Mouse (Mus musculus) gastrocnemius, postnatal 10 days (tissue): ENCODE results near the gene Surf2. TPM values are rescaled to one million over a fixed set of nuclear protein-coding genes. Genes with fewer than 3 reads are reported as not detected.
A peak's percentile ranks its signal among the peaks of the same experiment; 100 is the strongest.
"Not testable (repeated sequence)": the region's sequence is repeated elsewhere in the genome, so short reads cannot be mapped to it uniquely, and the experiment has no call there.

Experiments
- DNase-seq: peaks from one replicate; pipeline ENCODE4 v3.0.0; 2021; ENCODE audit warnings: mixed read lengths
- long read RNA-seq, 2 experiments: library from polyadenylated mRNA; stranded (forward); transcript quantifications; one replicate each; pipeline ENCODE4 v2.0.0; 2021
- total RNA-seq, 2 experiments: library from RNA; stranded (reverse); gene quantifications; 2 replicates each; pipeline ENCODE4 v1.2.3; 2021

Surf2 gene
- 10 to 100 TPM; 14.0 to 15.4 TPM for total RNA-seq
- long read RNA-seq, experiment 1, transcript Surf2-201 (6 exons, 1,203 nt): major isoform, 8 of 11 reads
- long read RNA-seq, experiment 1, partial matches to known transcripts: 2 of 11 reads
- long read RNA-seq, experiment 1, other reads (novel, unspliced or antisense): 1 of 11 reads
- long read RNA-seq, experiment 2, transcript Surf2-201 (6 exons, 1,203 nt): major isoform, 10 of 12 reads
- long read RNA-seq, experiment 2, partial matches to known transcripts: 0 of 12 reads
- long read RNA-seq, experiment 2, other reads (novel, unspliced or antisense): 2 of 12 reads

DNA sequence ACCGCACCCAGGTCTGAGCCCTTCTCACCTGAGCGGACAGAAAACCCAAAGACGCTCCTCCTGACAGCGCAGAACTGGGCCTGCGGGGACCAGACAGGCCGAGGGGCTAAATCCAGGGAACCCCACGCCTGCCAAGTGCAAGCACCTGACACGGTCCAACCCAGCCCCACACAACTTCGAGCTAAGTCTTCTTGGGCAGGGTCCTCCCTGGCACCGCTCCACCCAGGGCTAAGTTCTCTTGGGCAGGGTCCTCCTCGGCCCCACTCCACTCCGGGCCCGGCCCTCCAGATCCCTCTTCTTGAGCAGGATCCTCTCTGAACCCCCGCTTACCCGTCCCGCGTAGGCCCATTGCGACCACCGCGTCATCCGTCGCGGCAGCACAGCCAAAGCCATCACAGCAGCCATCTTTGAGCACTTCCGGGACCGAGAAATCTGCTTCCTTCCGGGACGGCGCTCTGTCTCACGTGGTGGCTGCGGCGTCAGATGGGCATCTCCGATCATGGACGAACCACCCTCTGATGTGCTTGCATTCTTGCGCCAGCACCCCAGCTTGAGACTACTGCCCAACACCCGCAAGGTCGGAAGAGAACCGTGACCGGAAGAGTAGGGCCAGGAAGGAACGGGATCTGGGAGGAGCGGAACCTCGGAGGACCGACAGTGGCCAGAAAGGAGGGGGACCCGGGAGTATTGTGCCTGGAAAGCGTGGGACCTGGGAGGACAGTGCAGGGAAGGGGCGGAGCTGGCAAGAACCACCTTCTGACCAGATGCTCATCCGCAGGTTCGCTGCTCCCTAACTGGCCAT lies at the start of gene Surf2, which contains the start of gene Surf1:
Surf2 (plus strand) TSS at position 441 of the 802 bp plus-strand sequence.
Surf1 (minus strand) TSS at position 604 of the 802 bp plus-strand sequence.
- DNase-seq: peak; percentile 71

DNA sequence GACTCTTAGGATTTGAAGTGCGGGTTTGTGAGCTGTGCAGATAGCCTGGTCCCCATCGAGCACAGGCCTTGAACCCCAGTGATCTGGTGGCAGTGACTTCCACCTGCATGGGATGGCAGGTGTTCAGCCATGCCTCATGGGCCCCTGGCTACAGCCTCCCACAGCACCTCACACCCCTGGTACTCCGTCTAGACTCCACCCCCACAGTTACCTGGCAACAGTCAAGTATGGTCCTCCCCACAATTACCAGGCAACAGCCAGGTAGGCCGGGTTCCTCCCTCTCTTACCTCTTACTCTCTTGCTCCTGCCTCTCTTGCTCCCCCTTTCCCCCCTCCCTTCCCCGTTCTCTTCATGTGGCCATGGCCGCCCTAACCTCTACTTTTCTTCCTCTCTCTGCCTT lies 45.5 kb upstream of the Surf2 start:
- DNase-seq: no peak

DNA sequence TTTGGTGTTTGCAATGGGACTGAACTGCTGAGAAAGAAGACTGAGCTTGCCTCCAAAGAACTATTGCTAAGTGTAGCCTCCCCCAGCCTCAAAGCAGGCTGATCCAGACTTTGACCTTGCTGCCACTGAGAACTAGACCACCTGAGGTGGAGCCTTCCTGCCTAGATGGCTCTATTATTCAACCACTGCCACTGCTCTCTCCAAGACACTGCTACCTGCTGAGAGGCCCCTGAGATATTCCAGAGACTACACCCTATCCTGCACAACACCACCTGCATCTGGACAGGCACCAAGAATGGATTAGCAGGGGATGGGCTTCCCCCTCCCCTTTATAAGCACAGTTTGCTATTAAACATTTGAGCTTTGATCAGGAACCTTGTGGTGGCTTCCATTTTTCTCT lies 37.6 kb upstream of the Surf2 start:
- no peak for DNase-seq

DNA sequence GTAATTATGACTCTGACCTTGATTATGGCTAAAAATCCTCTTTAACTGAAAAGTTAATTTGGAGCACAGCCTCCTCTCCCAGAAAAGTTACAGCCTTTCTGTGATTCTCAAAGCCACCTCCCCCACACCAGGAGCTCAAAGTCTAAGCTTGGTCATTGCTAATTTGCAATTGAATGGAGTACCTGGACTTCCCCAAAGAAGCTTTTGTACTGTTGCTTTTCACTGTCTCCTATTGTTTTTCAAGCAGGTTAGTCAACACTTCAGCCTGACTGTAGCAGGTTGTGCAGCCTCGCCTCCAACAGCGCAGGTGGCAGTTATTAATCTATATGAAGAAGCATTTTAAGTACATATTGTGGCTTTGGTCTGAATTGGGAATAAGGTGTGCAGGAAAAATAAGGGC lies 30.6 kb upstream of the Surf2 start:
- not testable (repeated sequence) for DNase-seq

DNA sequence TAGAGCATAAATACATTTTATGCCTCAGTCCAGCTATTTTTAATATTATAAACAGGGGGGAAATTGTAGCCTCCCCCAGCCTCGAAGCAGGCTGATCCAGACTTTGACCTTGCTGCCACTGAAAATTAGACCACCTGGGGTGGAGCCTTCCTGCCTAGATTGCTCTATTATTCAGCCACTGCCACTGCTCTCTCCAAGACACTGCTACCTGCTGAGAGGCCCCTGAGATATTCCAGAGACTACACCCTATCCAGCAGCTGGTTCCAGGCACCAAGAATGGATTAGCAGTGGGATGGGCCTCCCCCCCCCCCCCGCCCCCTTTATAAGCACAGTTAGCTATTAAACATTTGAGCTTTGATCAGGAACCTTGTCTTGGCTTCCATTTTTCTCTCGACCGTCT lies 30.0 kb upstream of the Surf2 start:
- DNase-seq: not testable (repeated sequence)

DNA sequence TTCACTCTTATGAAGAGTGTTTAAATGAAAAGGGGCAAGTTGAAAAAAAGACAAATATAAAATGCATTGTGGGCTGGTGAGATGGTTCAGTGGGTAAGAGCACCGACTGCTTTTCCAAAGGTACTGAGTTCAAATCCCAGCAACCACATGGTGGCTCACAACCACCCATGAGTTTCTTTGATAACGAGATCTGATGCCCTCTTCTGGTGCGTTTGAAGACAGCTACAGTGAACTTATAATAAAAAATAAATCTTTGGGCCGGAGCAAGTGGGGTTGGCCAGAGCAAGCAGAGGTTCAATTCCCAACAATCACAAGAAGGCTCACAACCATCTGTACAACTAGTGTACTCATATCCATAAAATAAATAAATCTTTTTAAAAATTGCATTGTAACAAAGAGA lies 20.3 kb upstream of the Surf2 start:
- DNase-seq: no peak

DNA sequence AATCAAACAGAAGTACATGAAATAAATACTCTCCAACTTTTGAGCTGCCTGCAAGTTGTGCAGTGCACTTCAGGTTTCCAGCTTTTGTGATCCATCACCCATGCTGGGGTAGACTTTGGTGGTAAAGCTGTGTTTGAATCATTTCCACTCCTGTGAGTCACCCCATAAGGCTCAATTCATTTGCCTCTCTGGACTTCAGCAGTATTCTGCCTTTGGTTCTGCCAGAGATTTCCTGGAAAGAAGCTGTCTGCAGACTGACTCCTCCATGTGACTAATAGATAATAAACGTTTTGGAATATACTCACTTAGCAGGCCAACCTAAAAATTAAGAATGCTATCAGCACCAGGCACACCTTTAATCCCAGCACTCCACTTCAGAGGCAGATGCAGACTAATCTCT lies 15.4 kb upstream of the Surf2 start:
- DNase-seq: no peak

DNA sequence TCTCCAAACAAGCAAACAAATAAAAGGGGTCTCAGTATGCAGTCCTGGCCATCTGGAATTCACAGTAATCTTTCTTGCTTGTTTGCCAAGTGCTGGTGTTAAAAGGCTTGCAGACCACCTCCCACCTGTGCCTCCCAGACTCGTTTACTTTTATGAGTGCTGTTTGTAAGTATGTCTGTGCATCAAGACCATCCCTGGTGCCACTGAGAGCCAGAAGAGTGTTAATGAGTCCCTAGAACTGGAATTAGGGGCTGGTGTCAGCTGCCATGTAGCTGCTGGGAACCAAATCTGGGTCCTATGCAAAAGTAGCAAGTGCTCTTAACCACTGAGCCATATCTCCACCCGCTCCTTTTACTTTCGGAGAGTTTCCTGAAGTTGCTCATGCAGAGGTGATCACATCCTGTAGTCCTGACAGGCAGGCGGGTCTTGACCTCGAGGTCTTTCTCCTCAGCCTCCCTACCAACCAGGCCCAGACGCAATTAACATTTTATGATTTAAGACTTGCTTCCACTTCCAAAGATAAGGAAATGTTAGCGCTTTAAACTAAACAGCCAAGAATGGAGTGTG lies 14.2 kb upstream of the Surf2 start:
- no peak for DNase-seq

DNA sequence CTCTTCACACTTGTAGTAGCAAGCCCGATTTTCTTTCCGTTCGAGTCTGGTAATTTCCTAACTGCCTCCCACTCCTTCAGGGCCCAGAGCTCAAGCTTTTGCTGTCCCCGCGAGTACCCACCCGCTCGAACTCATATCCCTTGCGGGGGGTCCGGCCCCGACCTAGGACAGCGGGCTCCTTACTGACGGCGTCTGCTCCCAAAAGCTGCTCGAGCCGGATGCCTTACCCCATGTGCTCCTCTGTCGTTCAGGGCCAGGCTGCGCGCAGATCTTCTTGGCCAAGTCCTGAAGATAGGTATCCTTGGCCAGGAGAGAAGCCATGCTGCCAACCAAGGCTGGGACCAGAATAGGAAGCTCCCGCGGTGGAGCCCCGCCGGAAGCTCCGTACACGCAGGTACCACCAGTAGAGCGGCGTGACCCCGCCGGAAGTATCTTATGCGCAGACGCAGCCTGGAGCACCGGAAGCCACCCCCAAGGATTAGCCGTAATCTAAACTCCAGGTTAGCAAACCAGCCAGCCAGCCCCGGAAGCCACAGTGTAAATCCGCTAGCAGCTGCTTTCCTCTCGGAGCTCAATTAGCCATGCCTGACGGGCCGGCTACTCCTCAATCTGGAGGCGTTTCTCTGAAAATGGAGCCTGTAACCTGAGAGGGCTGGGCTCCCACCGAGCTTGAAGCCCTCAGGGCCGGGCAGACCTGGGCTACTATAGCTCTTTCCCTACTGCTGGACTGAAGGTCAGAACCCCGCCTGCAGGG lies 13.5 kb upstream of the Surf2 start, which contains the start of gene Surf6:
Surf6 (minus strand) TSS at position 413 of the 754 bp plus-strand sequence.
- peak; percentile 86 for DNase-seq

DNA sequence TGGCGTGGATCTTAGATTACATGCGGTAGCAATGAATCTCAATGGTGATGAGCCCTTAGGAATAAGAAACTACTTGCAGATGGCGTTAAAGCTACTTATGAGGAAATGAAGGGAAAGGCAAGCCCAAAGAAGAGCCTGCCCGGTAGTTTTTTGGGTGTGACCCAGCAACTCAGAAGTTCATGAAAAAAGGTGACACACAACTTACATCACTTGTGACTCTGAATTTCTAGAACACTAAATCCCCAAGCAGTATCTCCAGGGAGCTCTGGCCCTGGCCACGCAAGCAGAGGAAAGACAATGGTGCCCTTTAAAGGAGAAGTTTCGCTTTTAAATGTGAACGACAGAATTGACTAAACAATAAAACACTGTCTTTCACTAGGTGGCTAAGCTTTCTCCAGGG lies 12.9 kb upstream of the Surf2 start:
- no peak for DNase-seq

DNA sequence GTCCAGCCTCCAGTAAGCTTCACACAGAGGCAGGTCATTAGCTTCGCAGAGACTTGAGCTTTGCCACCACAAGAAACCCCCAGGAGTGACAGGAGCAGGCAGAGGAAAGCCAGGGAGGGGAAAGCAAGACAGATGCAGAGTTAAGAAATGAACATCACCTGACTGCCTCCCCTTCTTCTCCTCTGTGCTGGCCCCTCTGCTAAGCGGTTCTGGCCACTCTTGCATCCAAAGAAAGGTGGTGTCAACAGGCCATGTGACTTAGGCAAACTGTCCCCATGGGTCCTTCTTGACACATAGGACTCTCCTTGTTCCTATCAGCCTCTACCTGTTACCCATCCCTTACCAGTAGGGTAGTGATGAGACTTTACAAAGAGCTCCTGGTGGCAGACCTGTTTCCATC lies 10.2 kb upstream of the Surf2 start:
- DNase-seq: no peak

DNA sequence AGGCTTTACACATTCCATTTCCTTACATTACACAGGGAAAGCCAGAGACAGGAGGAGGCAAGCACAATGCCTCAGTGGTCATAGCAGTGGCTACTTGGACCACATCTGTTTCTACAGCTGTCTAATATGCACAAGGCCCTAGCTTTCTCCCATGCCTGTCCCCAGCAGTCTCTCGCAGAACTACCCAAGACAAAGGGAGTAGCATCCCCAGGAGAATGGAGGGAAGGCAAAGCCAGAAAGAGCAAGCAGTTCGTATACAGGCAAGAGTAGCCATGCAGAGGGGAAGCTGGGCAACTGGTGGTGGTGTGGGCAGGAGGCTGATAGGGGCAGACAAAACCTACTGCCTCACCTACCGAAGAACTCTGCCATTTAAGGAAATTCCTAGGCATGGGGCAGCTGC lies 9.7 kb upstream of the Surf2 start:
- DNase-seq: no peak

DNA sequence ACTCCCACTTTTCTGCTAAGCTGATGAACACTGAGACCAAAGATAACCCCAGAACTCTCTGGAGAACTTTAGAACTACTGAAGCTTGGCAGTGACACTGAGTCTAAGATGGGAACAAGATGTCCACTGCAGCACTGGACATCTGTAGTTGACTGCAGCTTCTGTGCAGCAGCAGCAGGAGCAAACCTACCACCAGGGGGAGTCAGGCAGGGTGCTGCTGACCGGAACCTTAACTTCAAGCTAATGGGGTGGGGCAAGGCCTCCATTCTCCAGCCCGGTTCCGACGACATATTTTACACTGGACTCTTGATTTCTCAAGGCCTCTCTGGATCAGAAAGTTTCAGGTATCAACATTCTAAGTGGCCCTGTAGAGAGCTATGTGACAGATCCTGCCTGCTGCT lies 9.1 kb upstream of the Surf2 start:
- DNase-seq: peak; percentile 58

DNA sequence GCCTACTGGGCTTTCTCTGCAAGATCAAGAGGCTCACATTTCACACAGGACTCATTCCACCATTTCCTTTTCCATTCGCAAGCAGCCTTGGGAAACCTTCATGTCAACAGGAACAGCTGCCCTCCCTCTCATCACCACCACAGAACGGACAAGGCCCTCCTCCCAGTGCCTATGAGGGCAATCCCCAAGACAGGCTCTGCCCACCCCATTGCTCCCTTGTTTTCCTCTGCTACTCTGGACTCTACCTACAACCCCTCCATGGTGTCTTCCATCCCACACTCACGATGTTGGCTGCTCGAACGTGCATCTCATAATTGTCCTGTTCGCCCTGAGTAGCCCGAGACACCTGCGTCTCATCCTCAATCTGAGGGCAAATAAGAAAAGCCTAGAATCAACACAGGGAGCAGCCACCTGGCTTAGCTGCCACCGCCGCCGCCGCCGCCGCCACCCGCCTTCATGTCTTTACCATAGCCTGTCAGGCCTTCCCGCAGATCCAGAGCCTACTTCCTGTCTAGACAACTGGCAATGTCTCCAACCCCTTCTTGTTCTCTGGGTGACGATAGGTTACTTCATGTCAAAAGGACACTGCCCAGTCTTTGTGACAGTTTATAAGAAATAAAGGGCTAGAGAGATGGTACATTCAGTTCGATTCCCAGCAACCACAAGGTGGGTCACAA lies 7.3 kb upstream of the Surf2 start:
- DNase-seq: no peak

DNA sequence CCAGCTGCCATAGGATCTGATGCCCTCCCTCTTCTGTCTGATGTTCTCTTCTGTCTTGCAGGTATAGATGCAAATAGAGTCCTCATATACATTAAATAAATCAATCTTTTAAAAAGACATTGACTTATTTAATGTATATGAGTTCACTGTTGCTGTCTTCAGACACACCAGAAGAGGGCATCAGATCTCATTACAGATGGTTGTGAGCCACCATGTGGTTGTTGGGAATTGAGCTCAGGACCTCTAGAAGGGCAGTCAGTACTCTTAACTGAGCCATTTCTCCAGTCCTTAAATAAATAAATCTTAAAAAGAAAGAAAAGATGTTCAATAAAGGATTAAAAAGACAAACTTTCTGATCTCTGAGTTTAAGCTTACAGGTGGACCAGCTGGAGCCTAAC lies 6.8 kb upstream of the Surf2 start:
- DNase-seq: no peak

DNA sequence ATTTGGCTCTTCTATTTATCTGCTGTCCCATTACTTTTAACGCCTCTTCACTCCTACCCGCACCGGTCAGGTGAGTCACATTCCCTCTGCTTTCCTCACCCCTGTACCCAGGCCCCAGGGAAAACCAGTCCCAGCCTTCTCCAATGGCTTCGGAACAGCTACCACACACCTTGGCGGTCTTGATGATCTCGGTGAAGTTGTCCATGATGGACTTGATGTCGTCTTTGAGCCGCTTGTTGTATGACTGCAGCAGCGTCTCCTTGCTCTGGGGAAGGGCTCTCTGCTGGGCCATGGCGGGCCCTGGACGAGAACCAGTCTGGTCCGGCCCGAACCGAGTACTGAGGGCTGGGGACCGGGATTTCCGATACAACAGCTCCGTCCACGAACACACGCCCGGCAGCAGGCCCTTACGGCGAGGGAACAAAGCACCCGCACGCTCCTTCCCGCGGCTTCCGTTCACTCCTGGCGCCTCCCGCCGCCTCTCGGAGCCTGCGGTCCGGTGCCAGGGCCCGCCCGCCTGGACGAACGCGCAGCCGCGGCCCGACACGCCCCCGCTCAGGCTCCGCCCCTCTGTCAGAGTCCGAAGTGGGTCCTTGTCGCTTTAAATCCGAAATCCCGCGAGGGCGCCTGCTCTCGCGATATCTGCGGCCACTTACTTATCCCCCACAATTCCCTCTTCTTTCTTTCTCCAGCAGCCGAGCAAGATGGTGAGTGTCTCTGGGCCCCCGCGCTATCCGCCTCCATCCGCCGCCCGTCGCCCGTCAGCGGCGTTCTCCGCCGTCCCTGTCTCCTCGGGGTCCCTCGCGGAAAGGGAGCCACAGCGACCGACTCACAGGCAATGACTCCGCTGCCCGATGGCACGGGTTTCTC lies 5.8 kb upstream of the Surf2 start, which contains the start of the genes Med22 and Rpl7a:
Med22 (minus strand) TSS at position 554 of the 870 bp plus-strand sequence.
Rpl7a (plus strand) TSS at position 641 of the 870 bp plus-strand sequence.
- peak; percentile 100 for DNase-seq

DNA sequence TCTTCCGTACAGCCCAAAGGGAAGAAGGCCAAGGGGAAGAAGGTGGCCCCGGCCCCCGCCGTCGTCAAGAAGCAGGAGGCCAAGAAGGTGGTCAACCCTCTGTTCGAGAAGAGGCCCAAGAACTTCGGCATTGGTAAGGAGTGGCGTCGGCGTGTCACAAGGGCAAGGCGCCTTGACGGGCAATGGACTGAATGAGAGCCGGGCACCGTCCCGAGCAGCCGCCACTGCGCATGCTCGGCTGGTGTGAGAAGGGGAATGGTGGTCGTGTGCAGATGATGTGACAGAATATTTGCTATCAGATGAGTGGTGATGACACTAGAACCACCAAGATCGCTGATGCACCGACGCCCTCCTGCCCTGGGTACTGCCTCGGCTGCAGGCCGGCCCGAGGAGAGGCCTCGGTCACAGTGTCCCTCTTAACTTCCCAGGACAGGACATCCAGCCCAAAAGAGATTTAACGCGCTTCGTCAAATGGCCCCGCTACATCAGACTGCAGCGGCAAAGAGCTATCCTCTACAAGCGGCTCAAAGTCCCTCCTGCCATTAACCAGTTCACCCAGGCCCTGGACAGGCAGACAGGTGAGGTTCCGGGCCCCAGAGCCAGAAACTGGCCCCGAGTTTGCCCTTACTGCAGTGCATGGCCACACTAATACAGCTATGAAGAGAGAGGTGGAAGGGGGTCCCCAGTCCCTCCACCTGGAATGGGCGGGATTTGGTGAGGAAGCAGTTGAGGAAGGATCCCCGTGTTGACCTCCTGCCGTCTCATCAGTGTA lies 5.0 kb upstream of the Surf2 start:
- peak; percentile 69 for DNase-seq

DNA sequence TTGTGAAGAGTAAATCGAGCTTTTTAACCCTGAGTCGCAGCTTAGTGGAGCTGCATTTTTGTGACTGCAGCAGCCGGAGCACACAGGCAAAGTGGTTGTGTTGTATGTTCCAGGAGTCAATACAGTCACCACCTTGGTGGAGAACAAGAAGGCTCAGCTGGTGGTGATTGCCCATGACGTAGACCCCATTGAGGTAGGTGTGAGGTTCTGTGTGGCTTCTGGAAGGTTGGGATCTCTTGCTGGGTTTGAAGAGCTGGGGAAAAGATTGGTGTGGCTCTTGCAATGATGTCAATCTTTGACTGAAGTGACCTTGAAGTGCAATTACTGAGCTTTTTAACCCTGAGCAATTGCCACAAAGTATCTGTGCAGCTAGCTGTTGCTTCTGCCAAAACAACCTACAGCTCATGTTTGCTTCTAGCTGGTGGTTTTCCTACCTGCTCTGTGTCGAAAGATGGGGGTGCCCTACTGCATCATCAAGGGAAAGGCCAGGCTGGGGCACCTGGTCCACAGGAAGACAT lies 3.9 kb upstream of the Surf2 start:
- DNase-seq: no peak

DNA sequence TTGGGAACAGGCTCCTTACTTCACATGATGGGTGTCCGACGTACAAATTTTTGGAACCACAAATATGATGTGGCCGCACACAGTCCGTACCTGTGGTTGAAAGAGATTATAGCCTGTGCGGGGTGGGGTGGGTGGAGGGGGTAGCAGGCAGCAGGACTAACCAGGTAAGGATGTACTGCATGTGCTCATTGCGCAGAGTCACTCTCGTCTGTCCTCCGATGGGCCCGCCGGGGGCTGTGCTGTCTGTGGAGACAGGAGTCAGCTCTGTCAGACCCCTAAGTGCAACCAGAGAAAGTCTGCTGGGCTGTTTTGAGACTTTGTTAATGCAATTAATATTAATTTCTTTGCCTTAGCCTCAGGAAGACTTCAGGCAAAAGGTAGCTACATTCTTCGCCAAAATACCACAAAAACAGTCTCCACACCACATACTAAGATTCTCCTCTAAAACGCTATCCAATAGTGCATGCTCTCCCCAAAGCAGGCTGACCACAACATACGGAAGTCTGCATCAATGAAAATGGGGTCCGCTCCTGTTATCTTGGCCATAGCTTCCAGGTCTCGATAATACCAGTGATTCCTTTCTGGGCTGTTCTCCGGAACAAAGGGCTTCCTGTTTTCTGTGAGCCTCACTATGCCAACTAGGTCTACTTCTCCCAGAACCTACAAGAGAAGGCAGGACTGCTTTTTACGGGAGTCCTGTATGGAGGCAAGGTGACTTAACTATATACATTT lies 2.6 kb upstream of the Surf2 start:
- DNase-seq: no peak
